Mouse (Mus musculus) liver, embryonic 14.5 days (tissue): ENCODE measurements around the gene Thsd4. TPM values are rescaled to one million over a fixed set of nuclear protein-coding genes. Genes with fewer than 3 reads are reported as not detected.

Experiments
- ATAC-seq: fragments of 200-750 bp; cut with Nextera tagmentation; 2 replicates; pipeline ENCODE4 v1.8.0; 2017; ENCODE audit warnings: moderate number of reproducible peaks, mild to moderate bottlenecking, moderate library complexity; ENCODE audit not compliant: insufficient read depth
- DNase-seq, 3 experiments: peaks; one replicate each; pipeline ENCODE4 v3.0.0-alpha.2; 2012 to 2013; ENCODE audit warnings: low read depth in 3 of 3, low spot score in 3 of 3
- H3K27ac ChIP-seq: fragments of 300-500 bp; sonication (generic); 2 replicates; pipeline ENCODE4 v1.5.1; 2014; ENCODE audit warnings: moderate library complexity, mild to moderate bottlenecking, control low read depth, inconsistent platforms
- H3K27me3 ChIP-seq: fragments of 300-500 bp; sonication (generic); 2 replicates; pipeline ENCODE4 v1.6.1; 2014; ENCODE audit warnings: mild to moderate bottlenecking, low read length, moderate library complexity; ENCODE audit not compliant: control insufficient read depth, insufficient read depth
- H3K36me3 ChIP-seq: fragments of 300-500 bp; sonication (generic); replicated peaks from 2 replicates; pipeline ENCODE4 v1.6.1; 2014; ENCODE audit warnings: low read depth; ENCODE audit not compliant: control insufficient read depth, insufficient read depth
- H3K4me1 ChIP-seq, 2 experiments: fragments of 200-500 bp in 1 of 2; fragments of 300-500 bp in 1 of 2; sonication (generic) in 1 of 2; replicated peaks; 2 replicates each; pipeline ENCODE4 v1.6.1; 2012 to 2014; ENCODE audit warnings: antibody characterized with exemption in 1 of 2, inconsistent platforms in 1 of 2, low read length in 1 of 2; ENCODE audit not compliant: control insufficient read depth in 2 of 2, insufficient read depth in 2 of 2
- H3K4me2 ChIP-seq: fragments of 300-500 bp; sonication (generic); 2 replicates; pipeline ENCODE4 v1.6.1; 2014; ENCODE audit warnings: low read depth, mild to moderate bottlenecking, control low read depth, moderate library complexity
- H3K4me3 ChIP-seq, 2 experiments: fragments of 200-500 bp in 1 of 2; fragments of 300-500 bp in 1 of 2; sonication (generic) in 1 of 2; 2 replicates each; pipeline ENCODE4 v1.5.1; 2012 to 2014; ENCODE audit warnings: low read depth in 2 of 2, low read length in 2 of 2, mild to moderate bottlenecking in 2 of 2, control low read depth in 1 of 2, inconsistent platforms in 1 of 2, moderate library complexity in 1 of 2; ENCODE audit not compliant: insufficient read depth in 1 of 2
- H3K9ac ChIP-seq: fragments of 300-500 bp; sonication (generic); replicated peaks from 2 replicates; pipeline ENCODE4 v1.6.1; 2014; ENCODE audit warnings: mild to moderate bottlenecking, control low read depth, moderate library complexity
- H3K9me3 ChIP-seq: fragments of 300-500 bp; sonication (generic); 2 replicates; pipeline ENCODE4 v1.6.1; 2016; ENCODE audit warnings: low read length, mixed read lengths; ENCODE audit not compliant: control insufficient read depth
- CTCF ChIP-seq: IDR thresholded peaks from 2 replicates; pipeline ENCODE4 v1.5.1; 2016; ENCODE audit warnings: antibody characterized with exemption, low read depth, control low read depth
- EP300 ChIP-seq: IDR thresholded peaks from 2 replicates; pipeline ENCODE4 v1.6.1; 2016; ENCODE audit warnings: antibody characterized with exemption, low read depth
- WGBS: fragments of 180-500 bp; shearing (Covaris S2); extraction: QIAGEN DNeasy Blood & Tissue Kit; methylation state at CpG from one replicate; pipeline ENCODE4 v1.1.7; 2014; ENCODE audit not compliant: insufficient replicate concordance; 5-methylcytosine and 5-hydroxymethylcytosine counted together
- polyA plus RNA-seq, 2 experiments: library from polyadenylated mRNA; depleted of rRNA in 1 of 2; stranded (reverse) in 1 of 2; unstranded in 1 of 2; fragments of >200 nt; fragmentation: Nextera tagmentation in 1 of 2; extraction: Ambion mirVana in 1 of 2; gene quantifications; 2 replicates each; pipeline versions ENCODE4 v1.2.1 to v1.2.3; 2012 to 2014

Thsd4 gene
- polyA plus RNA-seq, 2 experiments: 0.43 to 0.48 TPM

GRCm38 (mm10) chr9:60491489-60492100, 30.3 kb downstream of the Thsd4 start:
- no peaks in the 10 kb centered on the region for H3K9me3 ChIP-seq
- TF ChIP-seq CTCF (no peak), EP300 (no peak)
- DNase-seq (no peak), ATAC-seq (no peak)
- no peak overlapping the region for H3K4me3 ChIP-seq
- WGBS: 70% methylated on average over 16 of the region's 16 CpGs
- no peak overlapping the region for H3K4me2 ChIP-seq
- peaks cover 0 to 2% of the 10 kb centered on the region in 2 experiments; a peak in 1 of 4 replicates for H3K4me1 ChIP-seq
- no peaks in the 10 kb centered on the region for H3K27me3 ChIP-seq
- H3K36me3 ChIP-seq: no peaks in the 10 kb centered on the region
- H3K9ac ChIP-seq: no peak overlapping the region
- H3K27ac ChIP-seq: no peak overlapping the region

GRCm38 (mm10) chr9:60491079-60491478, 30.8 kb downstream of the Thsd4 start:
- Histone ChIP-seq H3K4me2 (no peak overlapping the region), H3K36me3 (no peaks in the 10 kb centered on the region), H3K27me3 (no peaks in the 10 kb centered on the region), H3K4me1 (peaks cover 0 to 2% of the 10 kb centered on the region in 2 experiments; a peak in 1 of 4 replicates), H3K4me3 (no peak overlapping the region), H3K27ac (no peak overlapping the region), H3K9ac (no peak overlapping the region), H3K9me3 (no peaks in the 10 kb centered on the region)
- 62% methylated on average over 8 of the region's 8 CpGs for WGBS
- TF ChIP-seq CTCF (no peak), EP300 (no peak)
- ATAC-seq: no peak
- DNase-seq: no peak

GRCm38 (mm10) chr9:60488816-60489215, 33.0 kb downstream of the Thsd4 start:
- DNase-seq: no peak
- H3K36me3 ChIP-seq: no peaks in the 10 kb centered on the region
- no peak overlapping the region for H3K4me2 ChIP-seq
- no peak overlapping the region for H3K4me3 ChIP-seq
- H3K27me3 ChIP-seq: no peaks in the 10 kb centered on the region
- no peak overlapping the region for H3K9ac ChIP-seq
- no peak overlapping the region for H3K27ac ChIP-seq
- no peak for ATAC-seq
- 53% methylated on average over 4 of the region's 4 CpGs for WGBS
- TF ChIP-seq EP300 (no peak), CTCF (no peak)
- peaks cover 0 to 2% of the 10 kb centered on the region in 2 experiments; a peak in 1 of 4 replicates for H3K4me1 ChIP-seq
- no peaks in the 10 kb centered on the region for H3K9me3 ChIP-seq

GRCm38 (mm10) chr9:60482165-60482564, 39.7 kb downstream of the Thsd4 start:
- no peak for ATAC-seq

GRCm38 (mm10) chr9:60480052-60480451, 41.8 kb downstream of the Thsd4 start:
- Histone ChIP-seq H3K4me1 (peaks cover 0 to 3% of the 10 kb centered on the region in 2 experiments; a peak in 1 of 4 replicates), H3K27me3 (no peaks in the 10 kb centered on the region), H3K9me3 (no peaks in the 10 kb centered on the region), H3K9ac (no peak overlapping the region), H3K4me2 (no peak overlapping the region), H3K27ac (no peak overlapping the region), H3K4me3 (no peak overlapping the region), H3K36me3 (no peaks in the 10 kb centered on the region)
- DNase-seq: no peak
- WGBS: 57% methylated on average over 3 of the region's 3 CpGs
- no peak for ATAC-seq
- TF ChIP-seq EP300 (no peak), CTCF (no peak)

More at GRCm38 (mm10) chr9:60482165-60482564, 39.7 kb downstream of the Thsd4 start:
- H3K27me3 ChIP-seq: no peaks in the 10 kb centered on the region
- no peak for DNase-seq
- peaks cover 0 to 3% of the 10 kb centered on the region in 2 experiments; a peak in 1 of 4 replicates for H3K4me1 ChIP-seq
- no peak overlapping the region for H3K4me2 ChIP-seq
- TF ChIP-seq CTCF (no peak), EP300 (no peak)
- H3K36me3 ChIP-seq: no peaks in the 10 kb centered on the region
- no peak overlapping the region for H3K9ac ChIP-seq
- H3K9me3 ChIP-seq: no peaks in the 10 kb centered on the region
- H3K27ac ChIP-seq: no peak overlapping the region
- no peak overlapping the region for H3K4me3 ChIP-seq
- 21% methylated on average over 4 of the region's 4 CpGs for WGBS
